In genomic region chr6:47650463-47651384, GRCm38 (mm10) we compare ENCODE assay signal across 1 mouse cellular context.
TF ChIP-seq lines count a peak whose summit lies in the region.

No protein-coding gene starts in this region.

TF ChIP-seq in CH12.LX, 34 proteins besides CTCF, POLR2A, EP300 and RAD21 (continued from another document):
- peak; percentile 22; the same call in 1 of the 2 replicates for TF ChIP-seq TCF12 (IDR thresholded peaks at IDR 0.05; ENCODE audit: low read depth, low read length)
- no peak for TF ChIP-seq ZKSCAN1 (IDR thresholded peaks at IDR 0.05; ENCODE audit: borderline replicate concordance, low read depth, low read length)
- peak; percentile 90 for TF ChIP-seq ELF1 (IDR thresholded peaks at IDR 0.05; ENCODE audit: low read depth, low read length)
- TF ChIP-seq MAX (IDR thresholded peaks at IDR 0.05; ENCODE audit: low read length): no peak; the same call in 1 of the 2 replicates
- 0 out of 2 replicates have a peak, but pooled peaks have one; percentile 66 for TF ChIP-seq MYC (IDR thresholded peaks at IDR 0.05; ENCODE audit: low read depth, low read length)
- TF ChIP-seq MAFK (IDR thresholded peaks at IDR 0.05; ENCODE audit: insufficient replicate concordance, low read length): peak; percentile 90
- TF ChIP-seq ZNF384 (IDR thresholded peaks at IDR 0.05; ENCODE audit: low read depth, low read length): peak; percentile 63
